Mouse (Mus musculus): Measurements from ENCODE around the gene Zdhhc20. TPM values are rescaled to one million over a fixed set of nuclear protein-coding genes. Genes with fewer than 3 reads are reported as not detected.

Gene Zdhhc20
- polyA plus RNA-seq, 1 experiment from 2014 or later = 11.4 TPM

Small RNAs within 50 kb of the gene (microRNA-seq; reads per million reads assigned to microRNA genes)
- not detected for gene Mir3077

Other genes starting within 250 kb of the Zdhhc20 start
- gene Xpo4, start 224.8 kb downstream of the Zdhhc20 start, polyA plus RNA-seq (2015; fragmentation: Nextera tagmentation; extraction: Ambion mirVana) = 17.5 and 19.3 TPM in 2 replicates
- not detected in 2 replicates for gene Gm49361, start 144.2 kb downstream of the Zdhhc20 start, polyA plus RNA-seq (2015; fragmentation: Nextera tagmentation; extraction: Ambion mirVana)
- gene Lats2, start 131.9 kb downstream of the Zdhhc20 start, polyA plus RNA-seq (2015; fragmentation: Nextera tagmentation; extraction: Ambion mirVana) = 3.6 and 4.6 TPM in 2 replicates
- 10.1 and 11.9 TPM in 2 replicates for gene Sap18, start 92.1 kb downstream of the Zdhhc20 start, polyA plus RNA-seq (2015; fragmentation: Nextera tagmentation; extraction: Ambion mirVana)
- 22.0 and 25.7 TPM in 2 replicates for gene Ska3, start 64.1 kb downstream of the Zdhhc20 start, polyA plus RNA-seq (2015; fragmentation: Nextera tagmentation; extraction: Ambion mirVana)
- gene Mrpl57, start 64.0 kb downstream of the Zdhhc20 start, polyA plus RNA-seq (2015; fragmentation: Nextera tagmentation; extraction: Ambion mirVana) = 172 and 185 TPM in 2 replicates
- 41.5 and 45.3 TPM in 2 replicates for gene Micu2, start 109.0 kb upstream of the Zdhhc20 start, polyA plus RNA-seq (2015; fragmentation: Nextera tagmentation; extraction: Ambion mirVana)
- gene Fgf9, start 180.3 kb upstream of the Zdhhc20 start, polyA plus RNA-seq (2015; fragmentation: Nextera tagmentation; extraction: Ambion mirVana) = 0.68 and 0.83 TPM in 2 replicates

Data from liver, embryonic 13.5 days (tissue).